Mouse (Mus musculus) liver, embryonic 14.5 days (tissue): ENCODE data around the gene Gm19935. TPM values are rescaled to one million over a fixed set of nuclear protein-coding genes. Genes with fewer than 3 reads are reported as not detected.

ENCODE experiments used
- ATAC-seq: fragments of 200-750 bp; cut with Nextera tagmentation; 2 replicates; pipeline ENCODE4 v1.8.0; 2017; ENCODE audit warnings: moderate number of reproducible peaks, mild to moderate bottlenecking, moderate library complexity; ENCODE audit not compliant: insufficient read depth
- DNase-seq, 3 experiments: peaks; one replicate each; pipeline ENCODE4 v3.0.0-alpha.2; 2012 to 2013; ENCODE audit warnings: low read depth in 3 of 3, low spot score in 3 of 3
- H3K27ac ChIP-seq: fragments of 300-500 bp; sonication (generic); 2 replicates; pipeline ENCODE4 v1.5.1; 2014; ENCODE audit warnings: moderate library complexity, mild to moderate bottlenecking, control low read depth, inconsistent platforms
- H3K27me3 ChIP-seq: fragments of 300-500 bp; sonication (generic); 2 replicates; pipeline ENCODE4 v1.6.1; 2014; ENCODE audit warnings: mild to moderate bottlenecking, low read length, moderate library complexity; ENCODE audit not compliant: control insufficient read depth, insufficient read depth
- H3K36me3 ChIP-seq: fragments of 300-500 bp; sonication (generic); replicated peaks from 2 replicates; pipeline ENCODE4 v1.6.1; 2014; ENCODE audit warnings: low read depth; ENCODE audit not compliant: control insufficient read depth, insufficient read depth
- H3K4me1 ChIP-seq, 2 experiments: fragments of 200-500 bp in 1 of 2; fragments of 300-500 bp in 1 of 2; sonication (generic) in 1 of 2; replicated peaks; 2 replicates each; pipeline ENCODE4 v1.6.1; 2012 to 2014; ENCODE audit warnings: antibody characterized with exemption in 1 of 2, inconsistent platforms in 1 of 2, low read length in 1 of 2; ENCODE audit not compliant: control insufficient read depth in 2 of 2, insufficient read depth in 2 of 2
- H3K4me2 ChIP-seq: fragments of 300-500 bp; sonication (generic); 2 replicates; pipeline ENCODE4 v1.6.1; 2014; ENCODE audit warnings: low read depth, mild to moderate bottlenecking, control low read depth, moderate library complexity
- H3K4me3 ChIP-seq, 2 experiments: fragments of 200-500 bp in 1 of 2; fragments of 300-500 bp in 1 of 2; sonication (generic) in 1 of 2; 2 replicates each; pipeline ENCODE4 v1.5.1; 2012 to 2014; ENCODE audit warnings: low read depth in 2 of 2, low read length in 2 of 2, mild to moderate bottlenecking in 2 of 2, control low read depth in 1 of 2, inconsistent platforms in 1 of 2, moderate library complexity in 1 of 2; ENCODE audit not compliant: insufficient read depth in 1 of 2
- H3K9ac ChIP-seq: fragments of 300-500 bp; sonication (generic); replicated peaks from 2 replicates; pipeline ENCODE4 v1.6.1; 2014; ENCODE audit warnings: mild to moderate bottlenecking, control low read depth, moderate library complexity
- H3K9me3 ChIP-seq: fragments of 300-500 bp; sonication (generic); 2 replicates; pipeline ENCODE4 v1.6.1; 2016; ENCODE audit warnings: low read length, mixed read lengths; ENCODE audit not compliant: control insufficient read depth
- CTCF ChIP-seq: IDR thresholded peaks from 2 replicates; pipeline ENCODE4 v1.5.1; 2016; ENCODE audit warnings: antibody characterized with exemption, low read depth, control low read depth
- EP300 ChIP-seq: IDR thresholded peaks from 2 replicates; pipeline ENCODE4 v1.6.1; 2016; ENCODE audit warnings: antibody characterized with exemption, low read depth
- WGBS: fragments of 180-500 bp; shearing (Covaris S2); extraction: QIAGEN DNeasy Blood & Tissue Kit; methylation state at CpG from one replicate; pipeline ENCODE4 v1.1.7; 2014; ENCODE audit not compliant: insufficient replicate concordance; 5-methylcytosine and 5-hydroxymethylcytosine counted together
- polyA plus RNA-seq, 2 experiments: library from polyadenylated mRNA; depleted of rRNA in 1 of 2; stranded (reverse) in 1 of 2; unstranded in 1 of 2; fragments of >200 nt; fragmentation: Nextera tagmentation in 1 of 2; extraction: Ambion mirVana in 1 of 2; gene quantifications; 2 replicates each; pipeline versions ENCODE4 v1.2.1 to v1.2.3; 2012 to 2014

Gm19935 gene
- polyA plus RNA-seq, 2 experiments, result not detected

DNA sequence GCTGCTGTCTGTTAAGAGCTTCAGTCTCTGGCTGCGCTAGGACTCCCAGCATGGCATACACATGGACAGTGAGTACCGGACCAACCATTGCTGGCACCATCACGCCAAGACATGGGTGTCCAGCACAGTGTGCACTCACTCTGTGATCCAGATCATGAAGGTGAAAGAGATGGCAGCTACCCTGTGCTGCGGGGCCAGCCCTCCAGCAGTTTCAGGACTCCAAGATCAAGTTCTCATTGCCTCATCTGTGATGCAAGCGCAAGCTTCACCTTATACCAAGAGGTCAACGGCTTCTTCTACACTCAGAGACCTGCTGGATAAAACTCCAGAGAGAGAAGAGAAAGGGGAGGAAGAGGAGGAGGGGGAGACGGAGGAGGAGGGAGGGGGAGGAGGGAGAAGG lies 30.8 kb upstream of the Gm19935 start:
- Histone ChIP-seq H3K4me1 (no peaks in the 10 kb centered on the region), H3K4me2 (no peak overlapping the region), H3K27me3 (no peaks in the 10 kb centered on the region), H3K9me3 (no peaks in the 10 kb centered on the region), H3K4me3 (no peak overlapping the region), H3K9ac (no peak overlapping the region), H3K36me3 (no peaks in the 10 kb centered on the region), H3K27ac (no peak overlapping the region)
- DNase-seq (no peak), ATAC-seq (no peak)
- no peak for TF ChIP-seq CTCF
- TF ChIP-seq EP300, result no peak
- WGBS, result 75% methylated on average over 7 of the region's 7 CpGs

- no peak overlapping the region for H3K27ac ChIP-seq
- no peak for ATAC-seq
- no peaks in the 10 kb centered on the region for H3K27me3 ChIP-seq
- H3K4me2 ChIP-seq, result no peak overlapping the region
- 51% methylated on average over 9 of the region's 9 CpGs for WGBS
- no peak for TF ChIP-seq EP300
- H3K36me3 ChIP-seq, result no peaks in the 10 kb centered on the region
- no peak overlapping the region for H3K9ac ChIP-seq
- no peaks in the 10 kb centered on the region; a peak in 1 of 4 replicates for H3K4me1 ChIP-seq
- no peak overlapping the region for H3K4me3 ChIP-seq
- H3K9me3 ChIP-seq, result no peaks in the 10 kb centered on the region
- DNase-seq, result no peak
Observed at GRCm38 (mm10) chr8:90844179-90844967, 27.2 kb upstream of the Gm19935 start.

- 66% methylated on average over 6 of the region's 6 CpGs for WGBS
- no peaks in the 10 kb centered on the region for H3K9me3 ChIP-seq
- H3K4me3 ChIP-seq, result no peak overlapping the region
- H3K27me3 ChIP-seq, result no peaks in the 10 kb centered on the region
- H3K4me2 ChIP-seq, result no peak overlapping the region
- ATAC-seq (no peak), DNase-seq (no peak)
- TF ChIP-seq EP300 (no peak), CTCF (no peak)
- no peak overlapping the region for H3K9ac ChIP-seq
- no peak overlapping the region for H3K27ac ChIP-seq
- H3K4me1 ChIP-seq, result no peaks in the 10 kb centered on the region; a peak in 1 of 4 replicates
- H3K36me3 ChIP-seq, result no peaks in the 10 kb centered on the region
Observed at GRCm38 (mm10) chr8:90843127-90843526, 25.9 kb upstream of the Gm19935 start.

- H3K4me2 ChIP-seq, result no peak overlapping the region
- H3K4me3 ChIP-seq, result no peak overlapping the region
- no peaks in the 10 kb centered on the region for H3K27me3 ChIP-seq
- DNase-seq, result no peak
- 61% methylated on average over 13 of the region's 13 CpGs for WGBS
- no peaks in the 10 kb centered on the region for H3K36me3 ChIP-seq
- no peak for ATAC-seq
- TF ChIP-seq CTCF, result no peak
- TF ChIP-seq EP300, result no peak
- H3K9me3 ChIP-seq, result no peaks in the 10 kb centered on the region
- no peak overlapping the region for H3K9ac ChIP-seq
- no peak overlapping the region for H3K27ac ChIP-seq
- no peaks in the 10 kb centered on the region; a peak in 1 of 4 replicates for H3K4me1 ChIP-seq
Observed at GRCm38 (mm10) chr8:90841321-90841720, 24.1 kb upstream of the Gm19935 start.

DNA sequence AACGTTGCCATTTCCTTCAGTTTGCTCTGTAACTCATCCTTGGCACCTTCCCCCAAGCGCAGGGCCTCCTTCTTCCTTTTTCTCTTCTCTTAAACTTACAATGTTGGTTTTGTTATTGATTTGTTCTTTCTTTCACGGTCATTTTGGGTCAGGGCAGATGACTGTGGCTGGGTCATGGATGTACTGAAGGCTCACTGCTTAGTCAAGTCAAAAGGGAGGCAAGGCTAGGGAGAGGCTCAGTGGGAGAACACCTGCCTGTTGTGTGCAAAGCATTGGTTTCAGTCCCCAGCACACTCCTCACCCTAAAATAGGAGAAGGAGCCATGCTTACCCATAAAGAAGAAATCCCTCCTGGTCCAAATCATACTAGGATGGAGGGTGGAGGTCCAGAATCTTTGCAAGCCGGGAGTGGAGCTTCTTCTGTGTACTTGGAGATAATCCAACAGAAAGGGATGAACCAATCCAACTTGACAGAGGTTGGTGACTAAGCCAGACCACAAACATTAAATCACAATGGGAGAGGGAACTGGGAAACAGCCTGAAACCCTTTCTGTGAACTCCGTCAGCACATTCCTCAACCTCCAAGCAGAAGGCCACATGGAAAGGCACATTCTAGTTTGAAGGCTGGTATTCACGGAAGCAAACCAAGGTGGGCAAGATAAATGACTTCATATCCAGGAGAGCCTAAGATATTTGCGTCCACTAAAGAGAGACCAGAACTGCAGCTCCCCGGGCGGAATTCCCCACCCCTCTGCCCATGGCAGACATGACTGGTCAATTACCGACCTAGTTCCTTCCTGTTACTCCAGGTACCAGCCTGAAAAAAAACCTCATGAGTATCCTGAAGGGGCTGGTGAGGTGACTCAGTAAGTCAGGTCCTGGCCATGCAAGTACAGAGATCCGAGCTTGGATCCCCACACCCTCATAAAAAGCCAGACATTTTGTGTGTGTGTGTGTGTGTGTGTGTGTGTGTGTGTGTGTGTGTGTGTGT lies 22.8 kb upstream of the Gm19935 start:
- Histone ChIP-seq H3K9ac (no peak overlapping the region), H3K9me3 (no peaks in the 10 kb centered on the region), H3K27ac (no peak overlapping the region), H3K36me3 (no peaks in the 10 kb centered on the region), H3K4me1 (no peaks in the 10 kb centered on the region; a peak in 1 of 4 replicates), H3K4me2 (no peak overlapping the region), H3K4me3 (no peak overlapping the region), H3K27me3 (no peaks in the 10 kb centered on the region)
- 46% methylated on average over 11 of the region's 11 CpGs for WGBS
- TF ChIP-seq CTCF (no peak), EP300 (no peak)
- DNase-seq, result no peak
- no peak for ATAC-seq
